Comparison of ENCODE assay signal across 19 mouse cellular contexts in the genomic region with DNA sequence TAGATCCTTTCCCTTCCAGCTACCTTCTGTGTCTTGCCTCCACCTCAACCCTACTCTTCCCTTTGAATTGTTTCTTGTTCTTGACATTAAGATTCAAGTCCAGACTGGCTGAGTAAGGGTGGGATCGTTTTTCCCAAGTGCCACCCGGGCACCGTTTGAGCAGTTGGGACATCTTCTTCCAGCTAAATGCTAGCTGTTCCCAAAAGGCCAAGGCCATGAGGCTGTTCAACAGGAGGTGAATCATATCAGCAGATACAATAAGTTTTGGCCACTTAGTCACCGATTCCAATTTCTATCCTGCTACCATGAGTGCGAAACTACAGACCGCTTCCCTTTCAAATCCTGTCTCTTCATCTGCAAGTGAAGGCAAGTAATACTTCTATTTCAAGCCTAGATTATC.
"Had no signal": no experiment of that assay in that cellular context is flagged by ENCODE, and none has a peak within 500 bp of the region (broad histone marks: within the 10 kb centered on the region; RNA-seq: fewer than 3 reads in every experiment).

No protein-coding gene starts in this region.

- H3K4me2 ChIP-seq: limb, embryonic 12.5 days; limb, embryonic 15.5 days; liver, embryonic 11.5 days; lung, embryonic 14.5 days; midbrain, embryonic 12.5 days; midbrain, embryonic 15.5 days; neural tube, embryonic 12.5 days; neural tube, embryonic 15.5 days; stomach, embryonic 15.5 days had no signal

- H3K4me3 ChIP-seq: limb, embryonic 12.5 days; limb, embryonic 15.5 days; midbrain, embryonic 12.5 days; midbrain, embryonic 15.5 days; neural tube, embryonic 12.5 days; neural tube, embryonic 15.5 days; stomach, embryonic 15.5 days had no signal

- H3K4me1 ChIP-seq: limb, embryonic 12.5 days; limb, embryonic 15.5 days; midbrain, embryonic 12.5 days; neural tube, embryonic 12.5 days; stomach, embryonic 15.5 days had no signal

- H3K9ac ChIP-seq: limb, embryonic 12.5 days; limb, embryonic 15.5 days; liver, embryonic 14.5 days; liver, postnatal 0 days; lung, embryonic 14.5 days; midbrain, embryonic 12.5 days; midbrain, embryonic 15.5 days; neural tube, embryonic 12.5 days; neural tube, embryonic 15.5 days; stomach, embryonic 15.5 days had no signal

- H3K36me3 ChIP-seq: limb, embryonic 12.5 days; limb, embryonic 15.5 days; midbrain, embryonic 12.5 days; midbrain, embryonic 15.5 days; neural tube, embryonic 12.5 days; neural tube, embryonic 15.5 days; stomach, embryonic 15.5 days had no signal

- H3K9me3 ChIP-seq: limb, embryonic 12.5 days; limb, embryonic 15.5 days; midbrain, embryonic 12.5 days; midbrain, embryonic 15.5 days; neural tube, embryonic 12.5 days; neural tube, embryonic 15.5 days; stomach, embryonic 15.5 days had no signal

- DNase-seq: kidney, postnatal 25 days; left cerebral cortex, postnatal 4 days; liver, postnatal 0 days; lung, embryonic 14.5 days; right cerebral cortex, postnatal 25 days; spleen, adult 18-20 months; thymus, postnatal 25 days had no signal

- ATAC-seq: liver, postnatal 0 days; lung, postnatal 0 days; midbrain, embryonic 15.5 days had no signal

- H3K27ac ChIP-seq: kidney, postnatal 0 days; limb, embryonic 12.5 days; limb, embryonic 15.5 days; liver, embryonic 14.5 days; macrophage; midbrain, embryonic 12.5 days; midbrain, embryonic 15.5 days; neural tube, embryonic 12.5 days; neural tube, embryonic 15.5 days; stomach, embryonic 15.5 days had no signal

- H3K27me3 ChIP-seq: limb, embryonic 12.5 days; limb, embryonic 15.5 days; midbrain, embryonic 12.5 days; midbrain, embryonic 15.5 days; neural tube, embryonic 12.5 days; neural tube, embryonic 15.5 days; stomach, embryonic 15.5 days had no signal
